Mouse (Mus musculus): ENCODE measurements around the gene Tmem268. TPM values are rescaled to one million over a fixed set of nuclear protein-coding genes. Genes with fewer than 3 reads are reported as not detected.

Tmem268 gene
- polyA plus RNA-seq, 1 experiment = 15.2 TPM

DNA sequence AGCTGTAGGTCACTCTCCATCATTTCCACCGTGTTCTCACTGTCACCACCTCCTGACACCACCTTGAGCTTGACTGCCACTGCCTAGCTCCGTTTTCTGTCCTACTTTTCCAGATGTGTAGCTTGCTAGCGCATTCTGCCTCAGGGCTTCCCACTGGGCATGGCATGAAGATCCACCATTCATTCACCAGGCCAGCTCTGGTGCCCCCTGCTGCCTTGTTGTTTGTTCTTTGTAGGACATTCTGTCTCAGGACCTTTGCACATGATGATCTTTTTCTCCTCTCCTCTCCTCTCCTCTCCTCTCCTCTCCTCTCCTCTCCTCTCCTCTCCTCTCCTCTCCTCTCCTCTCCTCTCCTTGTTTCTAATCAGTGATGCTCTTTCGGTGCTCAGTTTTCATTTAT, 4.2 kb downstream of the Tmem268 start:
- no peak for DNase-seq
- no peak overlapping the region for H3K4me3 ChIP-seq (replicated peaks; ENCODE audit: extremely low read depth, low read depth, low read length)
- H3K4me1 ChIP-seq (ENCODE audit: control insufficient read depth, insufficient read depth, low read length) = peaks cover 5% of the 10 kb centered on the region
- 89% methylated on average over 4 of the region's 4 CpGs for WGBS
- TF ChIP-seq CTCF (IDR thresholded peaks at IDR 0.05; ENCODE audit: insufficient read depth, low read length) (0 out of 2 replicates have a peak, but pooled peaks have one; percentile 1), POLR2A (IDR thresholded peaks at IDR 0.05; ENCODE audit: borderline replicate concordance, extremely low read depth, low read depth, low read length) (no peak)

GRCm38 (mm10) chr4:63567712-63568390, 9.3 kb downstream of the Tmem268 start:
- H3K4me1 ChIP-seq (ENCODE audit: control insufficient read depth, insufficient read depth, low read length) = no peaks in the 10 kb centered on the region
- no peak overlapping the region for H3K4me3 ChIP-seq (replicated peaks; ENCODE audit: extremely low read depth, low read depth, low read length)
- no peak for DNase-seq
- WGBS = 82% methylated on average over 10 of the region's 10 CpGs
- TF ChIP-seq POLR2A (IDR thresholded peaks at IDR 0.05; ENCODE audit: borderline replicate concordance, extremely low read depth, low read depth, low read length) = no peak
- no peak for TF ChIP-seq CTCF (IDR thresholded peaks at IDR 0.05; ENCODE audit: insufficient read depth, low read length)

- Histone ChIP-seq H3K4me1 (ENCODE audit: control insufficient read depth, insufficient read depth, low read length) (no peaks in the 10 kb centered on the region), H3K4me3 (replicated peaks; ENCODE audit: extremely low read depth, low read depth, low read length) (no peak overlapping the region)
- WGBS = 68% methylated on average over 8 of the region's 8 CpGs
- TF ChIP-seq CTCF (IDR thresholded peaks at IDR 0.05; ENCODE audit: insufficient read depth, low read length) = no peak
- no peak for TF ChIP-seq POLR2A (IDR thresholded peaks at IDR 0.05; ENCODE audit: borderline replicate concordance, extremely low read depth, low read depth, low read length)
- DNase-seq = no peak
Observed at GRCm38 (mm10) chr4:63569322-63569721, 10.7 kb downstream of the Tmem268 start.

GRCm38 (mm10) chr4:63570208-63570781, 11.7 kb downstream of the Tmem268 start:
- H3K4me1 ChIP-seq (ENCODE audit: control insufficient read depth, insufficient read depth, low read length) = no peaks in the 10 kb centered on the region
- H3K4me3 ChIP-seq (replicated peaks; ENCODE audit: extremely low read depth, low read depth, low read length) = no peak overlapping the region
- TF ChIP-seq POLR2A (IDR thresholded peaks at IDR 0.05; ENCODE audit: borderline replicate concordance, extremely low read depth, low read depth, low read length) (no peak), CTCF (IDR thresholded peaks at IDR 0.05; ENCODE audit: insufficient read depth, low read length) (no peak)
- no peak for DNase-seq
- WGBS = 45% methylated on average over 7 of the region's 7 CpGs

DNA sequence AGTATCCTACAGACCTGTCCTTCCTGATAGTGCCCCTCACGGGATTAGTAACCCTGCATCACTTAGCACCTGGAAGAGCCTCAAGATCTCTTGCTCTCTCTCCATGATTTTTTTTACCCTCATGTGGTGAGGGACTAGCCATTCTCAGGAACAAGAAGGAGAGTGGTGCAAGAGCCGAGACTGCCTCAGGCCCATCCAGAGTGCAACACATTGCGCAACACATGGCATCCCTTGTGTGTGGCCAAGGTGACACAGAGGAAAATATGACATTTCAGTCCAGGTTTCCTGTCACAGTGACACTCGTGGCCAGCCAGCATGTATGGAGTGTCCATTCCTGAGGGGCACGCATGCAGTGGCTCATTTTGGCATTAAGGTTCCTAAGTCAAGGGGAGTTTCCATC, 14.0 kb downstream of the Tmem268 start:
- no peaks in the 10 kb centered on the region for H3K4me1 ChIP-seq (ENCODE audit: control insufficient read depth, insufficient read depth, low read length)
- WGBS = 83% methylated on average over 5 of the region's 5 CpGs
- H3K4me3 ChIP-seq (replicated peaks; ENCODE audit: extremely low read depth, low read depth, low read length) = no peak overlapping the region
- no peak for TF ChIP-seq CTCF (IDR thresholded peaks at IDR 0.05; ENCODE audit: insufficient read depth, low read length)
- no peak for TF ChIP-seq POLR2A (IDR thresholded peaks at IDR 0.05; ENCODE audit: borderline replicate concordance, extremely low read depth, low read depth, low read length)
- DNase-seq = no peak

DNA sequence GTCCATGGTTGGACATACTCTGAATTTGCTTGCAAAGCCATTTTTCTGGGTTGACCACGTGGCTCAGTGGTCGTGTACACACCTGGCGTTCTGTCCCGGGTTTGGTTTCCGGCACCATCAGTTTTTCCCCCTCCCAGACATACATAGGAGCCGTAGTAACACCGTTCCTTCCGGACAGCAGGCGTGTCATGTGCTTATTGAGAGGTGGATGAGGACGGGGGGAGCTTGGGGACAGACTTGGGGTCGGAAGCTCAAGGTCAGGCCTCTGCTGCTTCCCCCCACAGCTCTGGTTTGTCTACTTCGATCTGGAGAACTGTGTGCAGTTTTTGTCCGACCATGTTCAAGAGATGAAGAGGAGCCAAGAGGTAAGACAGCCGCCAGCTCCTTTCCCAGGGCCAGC, 21.1 kb downstream of the Tmem268 start:
- Histone ChIP-seq H3K4me1 (ENCODE audit: control insufficient read depth, insufficient read depth, low read length) (no peaks in the 10 kb centered on the region), H3K4me3 (replicated peaks; ENCODE audit: extremely low read depth, low read depth, low read length) (no peak overlapping the region)
- TF ChIP-seq POLR2A (IDR thresholded peaks at IDR 0.05; ENCODE audit: borderline replicate concordance, extremely low read depth, low read depth, low read length) = no peak
- TF ChIP-seq CTCF (IDR thresholded peaks at IDR 0.05; ENCODE audit: insufficient read depth, low read length) = no peak
- DNase-seq = no peak
- WGBS = 87% methylated on average over 14 of the region's 14 CpGs

DNA sequence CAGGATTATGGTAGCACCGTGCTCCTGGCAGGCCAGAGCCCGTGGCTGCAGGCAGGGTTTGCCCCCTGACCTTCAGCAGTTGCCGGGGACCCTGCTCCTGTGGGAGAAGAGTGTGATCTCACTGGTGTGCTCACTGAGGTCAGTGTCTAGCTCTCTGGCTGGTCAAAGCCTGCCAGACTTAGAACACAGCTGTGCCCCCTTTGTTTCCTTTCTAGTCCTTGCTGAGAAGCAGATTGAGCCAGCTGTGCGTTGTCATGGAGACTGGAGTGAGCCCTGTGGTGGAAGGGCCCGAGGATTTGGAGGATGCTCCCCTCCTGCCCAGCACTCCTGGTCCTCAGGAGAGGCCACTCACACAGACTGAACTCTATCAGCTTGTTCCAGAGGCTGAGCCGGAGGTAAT, 21.5 kb downstream of the Tmem268 start:
- 52% methylated on average over 6 of the region's 6 CpGs for WGBS
- no peak for DNase-seq

DNA sequence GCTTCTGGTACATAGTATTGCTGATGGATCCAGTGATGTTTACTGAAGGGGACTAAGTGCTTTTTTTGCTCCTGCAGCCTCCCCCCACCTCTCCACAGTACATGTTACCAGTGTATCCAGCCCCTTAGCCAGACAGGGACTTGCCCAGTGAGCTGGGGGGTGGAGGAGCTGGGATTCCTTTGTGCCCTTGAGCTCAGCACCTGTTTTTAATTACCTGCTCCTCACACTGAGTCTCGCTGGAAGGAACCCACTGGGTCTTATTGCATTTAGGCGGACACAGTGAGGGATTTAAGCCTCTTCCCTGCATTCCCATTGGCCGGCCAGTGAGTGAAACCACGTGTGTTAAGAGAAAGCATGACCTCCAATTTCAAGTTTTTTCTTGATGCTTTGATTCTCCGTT, 24.0 kb downstream of the Tmem268 start:
- Histone ChIP-seq H3K4me3 (replicated peaks; ENCODE audit: extremely low read depth, low read depth, low read length) (no peak overlapping the region), H3K4me1 (ENCODE audit: control insufficient read depth, insufficient read depth, low read length) (no peaks in the 10 kb centered on the region)
- TF ChIP-seq CTCF (IDR thresholded peaks at IDR 0.05; ENCODE audit: insufficient read depth, low read length) = no peak
- no peak for TF ChIP-seq POLR2A (IDR thresholded peaks at IDR 0.05; ENCODE audit: borderline replicate concordance, extremely low read depth, low read depth, low read length)
- no peak for DNase-seq
- 84% methylated on average over 5 of the region's 5 CpGs for WGBS

More for the DNA sequence above, 21.5 kb downstream of the Tmem268 start:
- Histone ChIP-seq H3K4me1 (ENCODE audit: control insufficient read depth, insufficient read depth, low read length) (no peaks in the 10 kb centered on the region), H3K4me3 (replicated peaks; ENCODE audit: extremely low read depth, low read depth, low read length) (no peak overlapping the region)
- TF ChIP-seq CTCF (IDR thresholded peaks at IDR 0.05; ENCODE audit: insufficient read depth, low read length) = no peak
- no peak for TF ChIP-seq POLR2A (IDR thresholded peaks at IDR 0.05; ENCODE audit: borderline replicate concordance, extremely low read depth, low read depth, low read length)

DNA sequence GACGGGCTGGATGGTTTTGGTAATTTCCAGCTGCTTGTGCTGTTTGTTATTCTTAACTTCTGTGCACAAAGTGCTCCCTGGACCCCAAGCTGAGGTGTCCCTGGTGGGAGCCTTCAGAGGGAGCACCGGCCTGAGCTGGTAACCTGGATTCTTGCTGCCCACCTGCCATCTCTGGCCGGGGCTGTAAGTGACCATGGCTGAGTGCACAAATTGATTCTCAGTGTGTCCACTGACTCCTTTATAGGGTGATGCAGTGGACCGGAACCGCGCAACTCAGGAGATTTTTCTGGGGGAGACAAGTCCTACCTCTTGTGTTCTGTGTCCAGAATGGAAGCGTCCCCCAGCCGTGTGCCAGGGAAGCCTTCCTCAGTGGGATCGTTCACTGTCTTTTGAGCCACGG, 26.6 kb downstream of the Tmem268 start:
- no peak for DNase-seq
- no peak for TF ChIP-seq CTCF (IDR thresholded peaks at IDR 0.05; ENCODE audit: insufficient read depth, low read length)
- TF ChIP-seq POLR2A (IDR thresholded peaks at IDR 0.05; ENCODE audit: borderline replicate concordance, extremely low read depth, low read depth, low read length) = no peak
- Histone ChIP-seq H3K4me3 (replicated peaks; ENCODE audit: extremely low read depth, low read depth, low read length) (no peak overlapping the region), H3K4me1 (ENCODE audit: control insufficient read depth, insufficient read depth, low read length) (no peaks in the 10 kb centered on the region)
- WGBS = 92% methylated on average over 10 of the region's 10 CpGs

- Histone ChIP-seq H3K4me1 (ENCODE audit: control insufficient read depth, insufficient read depth, low read length) (no peaks in the 10 kb centered on the region), H3K4me3 (replicated peaks; ENCODE audit: extremely low read depth, low read depth, low read length) (no peak overlapping the region)
- no peak for TF ChIP-seq CTCF (IDR thresholded peaks at IDR 0.05; ENCODE audit: insufficient read depth, low read length)
- TF ChIP-seq POLR2A (IDR thresholded peaks at IDR 0.05; ENCODE audit: borderline replicate concordance, extremely low read depth, low read depth, low read length) = no peak
- WGBS = 78% methylated on average over 2 of the region's 2 CpGs
- DNase-seq = no peak
Observed at GRCm38 (mm10) chr4:63586240-63586639, 27.7 kb downstream of the Tmem268 start.

Measured in lung, adult 2 months (tissue).